Mouse (Mus musculus): ENCODE measurements around the gene Scd2. TPM values are rescaled to one million over a fixed set of nuclear protein-coding genes. Genes with fewer than 3 reads are reported as not detected.
A peak's percentile ranks its signal among the peaks of the same experiment; 100 is the strongest.

Scd2 gene
- total and polyA plus RNA-seq, 3 experiments = 97.6 to 710 (median 649) TPM

- H3K27me3 ChIP-seq (ENCODE audit: insufficient read depth, low read length) = no peaks in the 10 kb centered on the region
- TF ChIP-seq GATA1 (IDR thresholded peaks at IDR 0.05; ENCODE audit: borderline replicate concordance, low read length) (no peak), CTCF (IDR thresholded peaks at IDR 0.05; ENCODE audit: low read depth, low read length) (no peak), TAL1 (conservative IDR thresholded peaks at IDR 0.05; ENCODE audit: low read depth, low read length) (no peak), GATA2 (IDR thresholded peaks at IDR 0.05; ENCODE audit: borderline replicate concordance, low read depth, low read length) (no peak), POLR2AphosphoS5 (IDR thresholded peaks at IDR 0.05; ENCODE audit: insufficient replicate concordance, low read depth, low read length) (no peak)
- peaks cover 41% of the 10 kb centered on the region for H3K36me3 ChIP-seq (replicated peaks)
- peaks cover 61% of the 10 kb centered on the region for H3K4me1 ChIP-seq (ENCODE audit: insufficient read depth, low read depth, low read length)
- DNase-seq (ENCODE audit: low spot score) (no peak), ATAC-seq (ENCODE audit: extremely low read depth, insufficient number of reproducible peaks, low FRiP score, poor library complexity, severe bottlenecking) (no peak; the same call in 1 of the 2 replicates)
- no peak overlapping the region for H3K4me3 ChIP-seq (ENCODE audit: low read depth, low read length)
- no peaks in the 10 kb centered on the region for H3K9me3 ChIP-seq (replicated peaks)
Measured at GRCm38 (mm10) chr19:44312007-44312360, 18.5 kb downstream of the Scd2 start.

DNA sequence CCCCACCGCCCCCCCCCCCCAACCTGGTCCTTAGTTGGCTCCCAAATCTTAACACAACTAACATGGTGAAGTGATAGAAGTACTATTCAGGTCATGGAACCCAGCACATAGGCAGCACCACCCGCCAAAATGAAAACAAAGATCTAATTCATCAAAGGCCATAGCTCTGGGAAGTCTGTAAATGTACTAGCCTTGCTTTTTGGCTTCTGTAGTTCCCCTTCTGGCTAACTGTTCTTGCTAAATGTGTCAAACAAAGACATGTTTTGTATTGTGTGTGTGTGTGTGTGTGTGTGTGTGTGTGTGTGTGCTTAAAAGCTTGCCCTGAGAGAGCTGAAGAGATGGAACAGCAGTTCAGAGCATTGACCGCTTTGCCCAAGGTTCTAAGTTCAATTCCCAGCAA lies 19.6 kb downstream of the Scd2 start:
- no peak overlapping the region for H3K4me3 ChIP-seq (ENCODE audit: low read depth, low read length)
- H3K9me3 ChIP-seq (replicated peaks) = no peaks in the 10 kb centered on the region
- TF ChIP-seq POLR2AphosphoS5 (IDR thresholded peaks at IDR 0.05; ENCODE audit: insufficient replicate concordance, low read depth, low read length) = no peak
- TF ChIP-seq GATA2 (IDR thresholded peaks at IDR 0.05; ENCODE audit: borderline replicate concordance, low read depth, low read length) = no peak
- no peak for TF ChIP-seq CTCF (IDR thresholded peaks at IDR 0.05; ENCODE audit: low read depth, low read length)
- no peak for TF ChIP-seq GATA1 (IDR thresholded peaks at IDR 0.05; ENCODE audit: borderline replicate concordance, low read length)
- TF ChIP-seq TAL1 (conservative IDR thresholded peaks at IDR 0.05; ENCODE audit: low read depth, low read length) = no peak
- H3K27me3 ChIP-seq (ENCODE audit: insufficient read depth, low read length) = no peaks in the 10 kb centered on the region
- DNase-seq (ENCODE audit: low spot score) = no peak
- H3K4me1 ChIP-seq (ENCODE audit: insufficient read depth, low read depth, low read length) = peaks cover 59% of the 10 kb centered on the region
- H3K36me3 ChIP-seq (replicated peaks) = peaks cover 31% of the 10 kb centered on the region
- ATAC-seq (ENCODE audit: extremely low read depth, insufficient number of reproducible peaks, low FRiP score, poor library complexity, severe bottlenecking) = no peak

DNA sequence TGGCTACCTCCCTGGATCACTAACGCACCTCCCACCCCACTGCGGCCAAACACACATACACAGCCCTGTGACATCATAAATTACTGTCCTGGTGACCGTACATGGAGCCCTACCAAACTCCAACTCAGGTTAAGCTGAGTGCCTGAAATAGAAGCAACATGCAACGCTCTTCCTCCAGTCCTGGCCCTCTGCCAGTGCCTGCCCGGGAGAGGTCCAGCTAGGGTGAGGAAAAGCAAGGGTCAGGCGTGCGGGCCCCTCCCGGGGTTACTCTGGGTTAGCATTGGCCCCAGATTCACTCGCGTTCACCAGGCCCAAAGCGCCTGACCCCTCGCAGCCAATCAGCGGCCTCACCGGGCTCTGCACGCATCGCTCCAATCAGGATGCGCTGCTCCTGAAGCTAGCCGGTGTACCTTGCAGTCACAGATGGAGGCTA lies 20.9 kb downstream of the Scd2 start:
- Histone ChIP-seq H3K9me3 (replicated peaks) (no peaks in the 10 kb centered on the region), H3K27me3 (ENCODE audit: insufficient read depth, low read length) (no peaks in the 10 kb centered on the region), H3K4me1 (ENCODE audit: insufficient read depth, low read depth, low read length) (peaks cover 52% of the 10 kb centered on the region), H3K4me3 (ENCODE audit: low read depth, low read length) (peak overlapping the region; percentile 63; the same call in 1 of the 2 replicates), H3K36me3 (replicated peaks) (peaks cover 20% of the 10 kb centered on the region)
- TF ChIP-seq CTCF (IDR thresholded peaks at IDR 0.05; ENCODE audit: low read depth, low read length) (no peak), POLR2AphosphoS5 (IDR thresholded peaks at IDR 0.05; ENCODE audit: insufficient replicate concordance, low read depth, low read length) (no peak), TAL1 (conservative IDR thresholded peaks at IDR 0.05; ENCODE audit: low read depth, low read length) (no peak), GATA2 (IDR thresholded peaks at IDR 0.05; ENCODE audit: borderline replicate concordance, low read depth, low read length) (no peak), GATA1 (IDR thresholded peaks at IDR 0.05; ENCODE audit: borderline replicate concordance, low read length) (no peak)
- DNase-seq (ENCODE audit: low spot score) (no peak), ATAC-seq (ENCODE audit: extremely low read depth, insufficient number of reproducible peaks, low FRiP score, poor library complexity, severe bottlenecking) (no peak)

GRCm38 (mm10) chr19:44314871-44315414 lies 21.5 kb downstream of the Scd2 start:
- DNase-seq (ENCODE audit: low spot score) = no peak
- no peaks in the 10 kb centered on the region for H3K27me3 ChIP-seq (ENCODE audit: insufficient read depth, low read length)
- no peak for TF ChIP-seq TAL1 (conservative IDR thresholded peaks at IDR 0.05; ENCODE audit: low read depth, low read length)
- TF ChIP-seq CTCF (IDR thresholded peaks at IDR 0.05; ENCODE audit: low read depth, low read length) = no peak
- TF ChIP-seq POLR2AphosphoS5 (IDR thresholded peaks at IDR 0.05; ENCODE audit: insufficient replicate concordance, low read depth, low read length) = no peak
- no peak for TF ChIP-seq GATA2 (IDR thresholded peaks at IDR 0.05; ENCODE audit: borderline replicate concordance, low read depth, low read length)
- TF ChIP-seq GATA1 (IDR thresholded peaks at IDR 0.05; ENCODE audit: borderline replicate concordance, low read length) = no peak
- H3K4me1 ChIP-seq (ENCODE audit: insufficient read depth, low read depth, low read length) = peaks cover 47% of the 10 kb centered on the region
- H3K36me3 ChIP-seq (replicated peaks) = peaks cover 18% of the 10 kb centered on the region
- H3K4me3 ChIP-seq (ENCODE audit: low read depth, low read length) = peak overlapping the region; percentile 63; the same call in 1 of the 2 replicates
- no peaks in the 10 kb centered on the region for H3K9me3 ChIP-seq (replicated peaks)
- no peak for ATAC-seq (ENCODE audit: extremely low read depth, insufficient number of reproducible peaks, low FRiP score, poor library complexity, severe bottlenecking)

DNA sequence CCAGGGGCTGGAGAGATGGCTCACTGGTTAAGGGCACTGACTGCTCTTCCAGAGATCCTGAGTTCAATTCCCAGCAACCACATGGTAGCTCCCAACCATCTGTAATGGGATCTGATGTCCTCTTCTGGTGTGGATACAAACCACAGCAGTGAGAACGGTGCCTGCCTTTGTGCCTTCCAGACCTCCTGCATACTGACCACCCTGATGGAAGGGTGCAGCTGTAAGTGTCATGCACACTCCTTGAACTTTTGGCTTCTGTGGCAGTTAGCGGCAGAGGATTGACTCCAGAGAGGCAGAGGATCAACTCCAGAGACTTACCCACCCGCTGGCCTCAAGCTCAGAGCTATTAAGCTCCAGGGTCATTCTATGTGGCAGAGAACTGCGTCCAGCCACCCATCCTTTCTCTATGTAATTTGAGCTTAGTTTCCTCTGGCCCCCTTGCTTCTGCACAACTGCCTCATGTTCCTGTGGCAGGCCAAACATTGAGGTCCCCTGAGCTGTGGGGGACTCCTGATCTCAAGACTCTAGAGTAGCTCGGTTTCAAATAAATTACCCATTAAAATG lies 23.4 kb downstream of the Scd2 start:
- H3K4me1 ChIP-seq (ENCODE audit: insufficient read depth, low read depth, low read length) = peaks cover 28% of the 10 kb centered on the region
- peaks cover 11% of the 10 kb centered on the region for H3K36me3 ChIP-seq (replicated peaks)
- DNase-seq (ENCODE audit: low spot score) = no peak
- TF ChIP-seq TAL1 (conservative IDR thresholded peaks at IDR 0.05; ENCODE audit: low read depth, low read length) = no peak
- no peak for TF ChIP-seq POLR2AphosphoS5 (IDR thresholded peaks at IDR 0.05; ENCODE audit: insufficient replicate concordance, low read depth, low read length)
- no peak for TF ChIP-seq GATA1 (IDR thresholded peaks at IDR 0.05; ENCODE audit: borderline replicate concordance, low read length)
- no peak for TF ChIP-seq CTCF (IDR thresholded peaks at IDR 0.05; ENCODE audit: low read depth, low read length)
- TF ChIP-seq GATA2 (IDR thresholded peaks at IDR 0.05; ENCODE audit: borderline replicate concordance, low read depth, low read length) = no peak
- H3K4me3 ChIP-seq (ENCODE audit: low read depth, low read length) = no peak overlapping the region
- H3K9me3 ChIP-seq (replicated peaks) = no peaks in the 10 kb centered on the region
- no peaks in the 10 kb centered on the region for H3K27me3 ChIP-seq (ENCODE audit: insufficient read depth, low read length)
- no peak for ATAC-seq (ENCODE audit: extremely low read depth, insufficient number of reproducible peaks, low FRiP score, poor library complexity, severe bottlenecking)

DNA sequence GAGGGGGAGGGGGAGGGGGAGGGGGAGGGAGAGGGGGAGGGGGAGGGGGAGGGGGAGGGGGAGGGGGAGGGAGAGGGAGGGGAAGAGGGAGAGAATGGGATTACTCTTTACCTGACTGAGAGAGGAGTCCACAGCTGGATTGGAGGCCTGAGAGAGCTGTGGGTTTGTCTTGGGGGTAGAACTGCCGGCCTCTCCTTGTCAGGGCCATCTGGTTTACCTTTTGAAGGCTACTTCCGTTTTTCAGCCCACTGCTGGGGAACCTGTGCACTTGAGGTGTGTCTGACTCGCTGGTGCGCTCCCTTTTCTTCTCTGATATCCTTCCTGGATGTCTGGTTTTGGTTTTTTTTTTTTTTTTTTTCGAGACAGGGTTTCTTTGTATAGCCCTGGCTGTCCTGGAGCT lies 23.9 kb downstream of the Scd2 start:
- Histone ChIP-seq H3K4me1 (ENCODE audit: insufficient read depth, low read depth, low read length) (peaks cover 22% of the 10 kb centered on the region), H3K27me3 (ENCODE audit: insufficient read depth, low read length) (no peaks in the 10 kb centered on the region), H3K9me3 (replicated peaks) (no peaks in the 10 kb centered on the region), H3K4me3 (ENCODE audit: low read depth, low read length) (no peak overlapping the region), H3K36me3 (replicated peaks) (peaks cover 9% of the 10 kb centered on the region)
- DNase-seq (ENCODE audit: low spot score) (no peak), ATAC-seq (ENCODE audit: extremely low read depth, insufficient number of reproducible peaks, low FRiP score, poor library complexity, severe bottlenecking) (no peak)
- TF ChIP-seq TAL1 (conservative IDR thresholded peaks at IDR 0.05; ENCODE audit: low read depth, low read length) (no peak), POLR2AphosphoS5 (IDR thresholded peaks at IDR 0.05; ENCODE audit: insufficient replicate concordance, low read depth, low read length) (no peak), CTCF (IDR thresholded peaks at IDR 0.05; ENCODE audit: low read depth, low read length) (no peak), GATA1 (IDR thresholded peaks at IDR 0.05; ENCODE audit: borderline replicate concordance, low read length) (no peak), GATA2 (IDR thresholded peaks at IDR 0.05; ENCODE audit: borderline replicate concordance, low read depth, low read length) (no peak)
